Mouse (Mus musculus) neural tube, embryonic 12.5 days (tissue): ENCODE data around the gene Hmgcs2. TPM values are rescaled to one million over a fixed set of nuclear protein-coding genes. Genes with fewer than 3 reads are reported as not detected.
"Not testable (repeated sequence)": the region's sequence is repeated elsewhere in the genome, so short reads cannot be mapped to it uniquely, and the experiment has no call there.

ENCODE experiments used
- ATAC-seq: fragments of 200-750 bp; cut with Nextera tagmentation; 2 replicates; pipeline ENCODE4 v1.8.0; 2017; ENCODE audit warnings: low read depth, mild to moderate bottlenecking, moderate TSS enrichment, moderate library complexity; ENCODE audit not compliant: low FRiP score
- H3K27ac ChIP-seq: fragments of 300-500 bp; sonication (generic); 2 replicates; pipeline ENCODE4 v1.5.1; 2016
- H3K27me3 ChIP-seq: fragments of 300-500 bp; sonication (generic); replicated peaks from 2 replicates; pipeline ENCODE4 v1.6.1; 2016; ENCODE audit warnings: mild to moderate bottlenecking
- H3K36me3 ChIP-seq: fragments of 300-500 bp; sonication (generic); 2 replicates; pipeline ENCODE4 v1.6.1; 2016; ENCODE audit warnings: mild to moderate bottlenecking
- H3K4me1 ChIP-seq: fragments of 300-500 bp; sonication (generic); 2 replicates; pipeline ENCODE4 v1.6.1; 2016
- H3K4me2 ChIP-seq: fragments of 300-500 bp; sonication (generic); replicated peaks from 2 replicates; pipeline ENCODE4 v1.6.1; 2016; ENCODE audit warnings: mild to moderate bottlenecking
- H3K4me3 ChIP-seq: fragments of 300-500 bp; sonication (generic); 2 replicates; pipeline ENCODE4 v1.5.1; 2016
- H3K9ac ChIP-seq: fragments of 300-500 bp; sonication (generic); 2 replicates; pipeline ENCODE4 v1.6.1; 2016; ENCODE audit warnings: mild to moderate bottlenecking
- H3K9me3 ChIP-seq: fragments of 300-500 bp; sonication (generic); 2 replicates; pipeline ENCODE4 v1.6.1; 2016; ENCODE audit warnings: mild to moderate bottlenecking
- WGBS: fragments of 180-500 bp; shearing (Covaris S2); methylation state at CpG from one replicate; pipeline ENCODE4 v1.1.7; 2016; 5-methylcytosine and 5-hydroxymethylcytosine counted together
- polyA plus RNA-seq: library from polyadenylated mRNA; unstranded; fragments of >200 nt; fragmentation: Nextera tagmentation; extraction: Ambion mirVana; gene quantifications from 2 replicates; pipeline ENCODE4 v1.2.1, GENCODE M21; 2016

Hmgcs2 gene
- polyA plus RNA-seq, 1 experiment from 2014 or later = 3.2 TPM

DNA sequence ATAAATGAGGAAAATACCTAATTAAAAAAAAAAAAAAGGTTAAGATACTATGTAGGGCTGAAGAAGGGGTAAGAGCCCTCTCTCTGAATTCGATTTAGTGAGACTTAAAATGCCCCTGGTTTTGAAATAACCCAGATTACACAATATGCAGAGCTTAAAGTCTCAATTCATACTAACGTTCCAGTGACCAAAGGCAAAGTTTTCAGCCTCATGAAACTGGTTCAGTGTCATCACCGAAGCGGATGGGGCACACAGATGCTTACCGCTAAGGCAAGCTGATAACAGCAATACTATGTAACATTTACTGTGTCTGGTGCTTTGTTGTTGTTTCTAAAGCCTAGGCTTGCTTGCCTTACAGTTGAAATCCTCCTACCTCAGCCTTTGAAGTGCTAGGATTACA, 42.0 kb downstream of the Hmgcs2 start:
- H3K27ac ChIP-seq = no peak overlapping the region
- H3K9ac ChIP-seq = no peak overlapping the region
- 95% methylated on average over 5 of the region's 5 CpGs for WGBS
- H3K4me3 ChIP-seq = no peak overlapping the region
- H3K4me2 ChIP-seq = no peak overlapping the region
- H3K36me3 ChIP-seq = peaks cover 40% of the 10 kb centered on the region
- H3K27me3 ChIP-seq = no peaks in the 10 kb centered on the region
- H3K9me3 ChIP-seq = no peaks in the 10 kb centered on the region
- ATAC-seq = no peak
- peaks cover 16% of the 10 kb centered on the region for H3K4me1 ChIP-seq

- no peak overlapping the region for H3K9ac ChIP-seq
- no peak overlapping the region for H3K4me2 ChIP-seq
- no peak overlapping the region for H3K4me3 ChIP-seq
- H3K27me3 ChIP-seq = no peaks in the 10 kb centered on the region
- no peaks in the 10 kb centered on the region for H3K9me3 ChIP-seq
- H3K4me1 ChIP-seq = peaks cover 12% of the 10 kb centered on the region
- WGBS = 56% methylated on average over 9 of the region's 9 CpGs
- H3K36me3 ChIP-seq = peaks cover 58% of the 10 kb centered on the region
- ATAC-seq = no peak
- H3K27ac ChIP-seq = no peak overlapping the region; the same call in 1 of the 2 replicates
Measured at GRCm38 (mm10) chr3:98324235-98324634, 44.0 kb downstream of the Hmgcs2 start.

- Histone ChIP-seq H3K36me3 (peaks cover 31% of the 10 kb centered on the region), H3K9ac (no peak overlapping the region), H3K4me2 (no peak overlapping the region), H3K27ac (no peak overlapping the region), H3K9me3 (no peaks in the 10 kb centered on the region), H3K27me3 (no peaks in the 10 kb centered on the region), H3K4me1 (peaks cover 35% of the 10 kb centered on the region), H3K4me3 (no peak overlapping the region)
- ATAC-seq = no peak
- 81% methylated on average over 2 of the region's 2 CpGs for WGBS
Measured at GRCm38 (mm10) chr3:98334010-98334409, 53.8 kb downstream of the Hmgcs2 start.

- no peak overlapping the region for H3K4me3 ChIP-seq
- H3K4me1 ChIP-seq = peaks cover 36% of the 10 kb centered on the region
- no peak overlapping the region for H3K4me2 ChIP-seq
- H3K27me3 ChIP-seq = no peaks in the 10 kb centered on the region; the same call in 1 of the 2 replicates
- H3K9ac ChIP-seq = no peak overlapping the region
- H3K9me3 ChIP-seq = no peaks in the 10 kb centered on the region
- ATAC-seq = no peak
- H3K27ac ChIP-seq = no peak overlapping the region
- peaks cover 28% of the 10 kb centered on the region for H3K36me3 ChIP-seq
Measured at GRCm38 (mm10) chr3:98335331-98335730, 55.1 kb downstream of the Hmgcs2 start.

- WGBS = 74% methylated on average over 7 of the region's 7 CpGs
- ATAC-seq = no peak
- no peak overlapping the region for H3K9ac ChIP-seq
- no peak overlapping the region for H3K4me3 ChIP-seq
- no peak overlapping the region for H3K27ac ChIP-seq
- peaks cover 36% of the 10 kb centered on the region for H3K4me1 ChIP-seq
- peaks cover 23% of the 10 kb centered on the region for H3K36me3 ChIP-seq
- H3K4me2 ChIP-seq = no peak overlapping the region; the same call in 1 of the 2 replicates
- no peaks in the 10 kb centered on the region; the same call in 1 of the 2 replicates for H3K27me3 ChIP-seq
- H3K9me3 ChIP-seq = no peaks in the 10 kb centered on the region
Measured at GRCm38 (mm10) chr3:98335886-98336285, 55.7 kb downstream of the Hmgcs2 start.

DNA sequence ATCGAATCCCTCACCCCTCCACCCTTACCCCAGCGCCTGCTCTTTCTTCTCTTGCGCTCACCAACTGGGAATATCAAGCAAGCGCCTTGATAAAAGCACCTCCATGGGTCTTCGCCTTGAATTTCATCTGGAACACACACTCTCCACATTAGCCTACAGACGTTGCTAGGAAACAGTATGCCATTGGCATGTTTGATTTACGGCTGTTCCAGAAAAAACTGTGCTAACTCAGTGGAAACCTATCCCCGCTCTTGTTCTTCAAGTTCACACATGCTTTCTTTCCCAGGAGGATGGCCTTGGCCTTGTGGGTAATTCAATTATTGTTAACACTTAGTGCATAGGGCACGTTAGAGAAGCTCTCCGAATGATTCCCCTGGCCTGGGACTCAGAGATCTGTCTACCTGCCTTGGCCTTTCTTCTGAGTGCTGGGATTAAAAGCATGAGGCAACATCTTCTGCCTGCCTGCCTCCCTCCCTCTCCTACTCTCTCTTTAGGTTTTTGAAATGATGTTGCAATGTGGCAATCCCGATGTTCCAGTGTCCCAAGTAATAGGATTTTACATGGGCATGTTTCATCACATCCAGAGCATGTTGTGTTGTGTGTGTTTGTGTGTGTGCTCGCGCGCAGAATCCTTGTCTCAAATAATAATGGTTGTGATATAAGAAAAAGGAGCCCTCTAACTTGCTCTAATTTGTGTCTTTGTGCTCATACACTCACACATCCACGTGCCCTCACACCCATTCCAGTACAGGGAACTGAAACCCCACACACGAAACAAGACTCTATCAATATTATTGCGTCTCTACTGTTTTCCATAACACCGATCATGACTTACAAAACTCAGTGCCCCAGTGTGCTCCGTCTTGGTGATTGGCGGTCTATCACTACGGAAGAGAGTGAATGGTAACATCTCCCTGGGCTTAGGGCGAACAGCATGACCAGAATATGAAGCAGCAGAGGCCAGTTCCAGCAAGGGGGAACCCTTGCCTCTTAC, 56.7 kb downstream of the Hmgcs2 start:
- H3K27ac ChIP-seq = no peak overlapping the region
- peaks cover 36% of the 10 kb centered on the region for H3K4me1 ChIP-seq
- peak; percentile 27; the same call in 1 of the 2 replicates for ATAC-seq
- no peaks in the 10 kb centered on the region; the same call in 1 of the 2 replicates for H3K27me3 ChIP-seq
- H3K9ac ChIP-seq = no peak overlapping the region
- H3K9me3 ChIP-seq = no peaks in the 10 kb centered on the region
- WGBS = 61% methylated on average over 22 of the region's 22 CpGs
- peaks cover 17% of the 10 kb centered on the region for H3K36me3 ChIP-seq
- H3K4me3 ChIP-seq = no peak overlapping the region
- peak overlapping the region; percentile 99 for H3K4me2 ChIP-seq

GRCm38 (mm10) chr3:98338584-98339041, 58.4 kb downstream of the Hmgcs2 start:
- peak; percentile 30; the same call in 1 of the 2 replicates for ATAC-seq
- no peak overlapping the region for H3K27ac ChIP-seq
- H3K4me2 ChIP-seq = peak overlapping the region; percentile 99
- no peaks in the 10 kb centered on the region for H3K9me3 ChIP-seq
- WGBS = 4% methylated on average over 15 of the region's 15 CpGs
- peak overlapping the region; percentile 83 for H3K9ac ChIP-seq
- H3K4me3 ChIP-seq = peak overlapping the region; percentile 68
- H3K36me3 ChIP-seq = peaks cover 3% of the 10 kb centered on the region; the same call in 1 of the 2 replicates
- no peaks in the 10 kb centered on the region; the same call in 1 of the 2 replicates for H3K27me3 ChIP-seq
- H3K4me1 ChIP-seq = peaks cover 36% of the 10 kb centered on the region

- H3K4me1 ChIP-seq = peaks cover 36% of the 10 kb centered on the region
- H3K27ac ChIP-seq = no peak overlapping the region
- peak; percentile 57 for ATAC-seq
- peak overlapping the region; percentile 99 for H3K4me2 ChIP-seq
- no peaks in the 10 kb centered on the region; the same call in 1 of the 2 replicates for H3K27me3 ChIP-seq
- peak overlapping the region; percentile 83 for H3K9ac ChIP-seq
- H3K36me3 ChIP-seq = peaks cover 3% of the 10 kb centered on the region; the same call in 1 of the 2 replicates
- H3K9me3 ChIP-seq = no peaks in the 10 kb centered on the region
- peak overlapping the region; percentile 68 for H3K4me3 ChIP-seq
- under 1% methylated on average over 46 of the region's 46 CpGs for WGBS
Measured at GRCm38 (mm10) chr3:98339097-98339705, 59.0 kb downstream of the Hmgcs2 start.

DNA sequence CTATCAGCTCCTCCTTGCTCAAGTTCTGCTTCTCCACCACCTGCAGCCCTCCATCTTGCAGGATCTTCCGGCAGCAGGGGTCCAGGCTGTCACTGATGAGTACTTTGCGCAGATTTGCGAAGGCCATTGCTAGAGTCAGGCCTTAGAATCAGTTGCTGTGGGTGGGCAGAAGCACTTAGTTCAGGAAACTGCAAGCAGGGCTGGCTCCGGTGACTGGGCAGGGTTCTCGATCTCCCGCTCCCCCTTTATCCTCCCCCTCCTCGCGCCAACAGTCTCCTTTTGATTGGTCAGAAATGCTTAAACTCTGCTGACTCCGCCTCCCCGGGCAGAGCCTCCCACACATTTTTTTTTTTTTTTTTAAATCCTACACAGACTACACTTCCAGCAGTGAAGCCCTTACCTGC, 59.5 kb downstream of the Hmgcs2 start, which contains the start of gene Phgdh:
Gene Phgdh, minus strand, starts transcription at position 285 of the 404 bp plus-strand sequence.
- H3K9ac ChIP-seq = peak within 1 kb of the TSS; percentile 83
- H3K9me3 ChIP-seq, H3K36me3 ChIP-seq, H3K27ac ChIP-seq, H3K27me3 ChIP-seq: not testable (repeated sequence)
- H3K4me3 ChIP-seq = peak within 1 kb of the TSS; percentile 68
- peaks cover 36% of the 10 kb centered on the region for H3K4me1 ChIP-seq
- ATAC-seq = peak; percentile 71
- WGBS = under 1% methylated on average over 10 of the region's 10 CpGs
- peak within 1 kb of the TSS; percentile 99 for H3K4me2 ChIP-seq

- Histone ChIP-seq H3K27me3 (no peaks in the 10 kb centered on the region; the same call in 1 of the 2 replicates), H3K4me3 (no peak overlapping the region), H3K4me2 (no peak overlapping the region), H3K36me3 (no peaks in the 10 kb centered on the region), H3K9ac (no peak overlapping the region), H3K27ac (no peak overlapping the region), H3K4me1 (peaks cover 31% of the 10 kb centered on the region), H3K9me3 (no peaks in the 10 kb centered on the region)
- no peak for ATAC-seq
- 90% methylated on average over 17 of the region's 17 CpGs for WGBS
Measured at GRCm38 (mm10) chr3:98340818-98341594, 60.8 kb downstream of the Hmgcs2 start.

DNA sequence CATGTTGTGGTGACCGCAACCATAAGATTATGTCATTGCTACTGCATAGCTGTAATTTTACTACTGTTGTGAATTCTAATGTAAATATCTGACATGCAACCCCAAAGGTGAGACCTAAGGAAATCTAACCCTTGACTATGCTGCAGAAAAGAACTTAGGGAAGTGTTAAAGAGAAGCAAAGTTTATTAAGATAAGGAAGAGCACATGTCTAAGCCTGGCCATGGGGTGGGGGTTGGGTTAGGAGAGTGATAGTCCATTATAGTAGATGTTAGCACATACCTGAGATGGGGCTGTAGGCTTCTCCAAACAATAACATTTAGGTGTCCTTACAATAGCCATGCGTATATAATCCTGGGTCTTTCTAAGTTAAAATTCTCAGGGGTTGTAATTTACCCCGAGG, 63.0 kb downstream of the Hmgcs2 start:
- peaks cover 9% of the 10 kb centered on the region for H3K4me1 ChIP-seq
- no peak overlapping the region for H3K9ac ChIP-seq
- 91% methylated on average over 3 of the region's 3 CpGs for WGBS
- H3K36me3 ChIP-seq = no peaks in the 10 kb centered on the region
- no peaks in the 10 kb centered on the region for H3K9me3 ChIP-seq
- no peak overlapping the region for H3K27ac ChIP-seq
- no peak overlapping the region for H3K4me2 ChIP-seq
- no peak overlapping the region for H3K4me3 ChIP-seq
- ATAC-seq = no peak
- H3K27me3 ChIP-seq = no peaks in the 10 kb centered on the region; the same call in 1 of the 2 replicates
